ENCODE assay signal across 8 mouse cellular contexts in the genomic region with DNA sequence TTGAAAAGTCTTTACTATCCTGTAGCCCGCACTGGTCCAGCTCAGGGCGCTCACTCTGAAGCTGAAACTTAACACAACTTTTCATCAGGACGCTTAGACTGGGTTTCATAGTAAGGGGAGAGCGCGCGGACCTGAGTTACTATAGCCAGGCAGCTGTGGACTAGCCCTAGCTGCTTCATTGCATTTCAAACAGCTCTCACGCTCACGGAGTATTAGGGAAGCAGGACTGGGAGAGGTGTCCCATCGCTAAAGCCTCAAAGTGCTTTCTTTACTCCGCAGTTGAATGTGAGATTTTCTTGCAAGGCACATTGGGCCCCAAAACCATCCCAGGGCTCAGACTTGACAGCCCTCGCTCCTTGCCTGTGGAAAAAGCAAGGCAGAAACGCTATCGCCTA. TPM values are rescaled to one million over a fixed set of nuclear protein-coding genes. Genes with fewer than 3 reads are reported as not detected.
A peak's percentile ranks its signal among the peaks of the same experiment; 100 is the strongest.
DNase-seq lines count a peak whose midpoint lies in the region; ATAC-seq lines count a peak whose summit lies in the region.

No protein-coding gene starts in this region.

- DNase-seq in heart, postnatal 4 days, result no peak
- peak; percentile 22 for DNase-seq in ES-CJ7 (ENCODE audit: low read depth, low spot score)
- no peak for DNase-seq in forebrain, embryonic 14.5 days (ENCODE audit: low spot score)
- peak; percentile 97 for DNase-seq in midbrain, embryonic 11.5 days (ENCODE audit: low spot score, missing footprints)
- DNase-seq in cerebellum, postnatal 4 days (ENCODE audit: low spot score in 2 of 2), result no peak
- no peak for DNase-seq in gastrocnemius, postnatal 4 days (ENCODE audit: low spot score in 2 of 2)
- DNase-seq in thymus, postnatal 4 days, result no peak

- peaks cover 10% of the 10 kb centered on the region for H3K4me1 ChIP-seq in heart, embryonic 13.5 days
- H3K4me1 ChIP-seq in forebrain, embryonic 14.5 days (ENCODE audit: control insufficient read depth, insufficient read depth, low read length), result no peaks in the 10 kb centered on the region
- H3K4me1 ChIP-seq in midbrain, embryonic 11.5 days (ENCODE audit: control insufficient read depth, insufficient read depth, low read length), result peaks cover 17% of the 10 kb centered on the region

- no peak overlapping the region for H3K27ac ChIP-seq in heart, embryonic 13.5 days (replicated peaks)
- H3K27ac ChIP-seq in forebrain, embryonic 14.5 days (ENCODE audit: low read depth, low read length), result no peak overlapping the region
- H3K27ac ChIP-seq in midbrain, embryonic 11.5 days (ENCODE audit: low read depth, low read length), result no peak overlapping the region

- no peak overlapping the region for H3K9ac ChIP-seq in heart, embryonic 13.5 days
- peak overlapping the region; percentile 62; the same call in 1 of the 2 replicates for H3K9ac ChIP-seq in forebrain, embryonic 14.5 days (ENCODE audit: low read length)
- H3K9ac ChIP-seq in midbrain, embryonic 11.5 days (ENCODE audit: low read length), result peak overlapping the region; percentile 63

- H3K36me3 ChIP-seq in heart, embryonic 13.5 days, result no peaks in the 10 kb centered on the region
- no peaks in the 10 kb centered on the region for H3K36me3 ChIP-seq in forebrain, embryonic 14.5 days (ENCODE audit: control insufficient read depth, insufficient read depth, low read length)
- H3K36me3 ChIP-seq in midbrain, embryonic 11.5 days (ENCODE audit: control insufficient read depth, insufficient read depth, low read length), result no peaks in the 10 kb centered on the region

- peaks cover 90% of the 10 kb centered on the region for H3K27me3 ChIP-seq in heart, embryonic 13.5 days (replicated peaks)
- peaks cover 20% of the 10 kb centered on the region; the same call in 1 of the 2 replicates for H3K27me3 ChIP-seq in forebrain, embryonic 14.5 days (replicated peaks; ENCODE audit: control insufficient read depth, insufficient read depth, low read length)
- peaks cover 27% of the 10 kb centered on the region for H3K27me3 ChIP-seq in midbrain, embryonic 11.5 days (ENCODE audit: control insufficient read depth, insufficient read depth, low read length)

- ATAC-seq in heart, embryonic 13.5 days (ENCODE audit: extremely low read depth, insufficient number of reproducible peaks, low FRiP score, low TSS enrichment), result no peak
- ATAC-seq in forebrain, embryonic 14.5 days, result no peak
- no peak for ATAC-seq in midbrain, embryonic 11.5 days (ENCODE audit: low FRiP score)

- H3K4me3 ChIP-seq in heart, embryonic 13.5 days, result peak overlapping the region; percentile 58
- H3K4me3 ChIP-seq in forebrain, embryonic 14.5 days (ENCODE audit: low read depth, low read length), result peak overlapping the region; percentile 42
- peak overlapping the region; percentile 56 for H3K4me3 ChIP-seq in midbrain, embryonic 11.5 days (ENCODE audit: low read depth, low read length)

- peaks cover 3% of the 10 kb centered on the region; the same call in 1 of the 2 replicates for H3K9me3 ChIP-seq in heart, embryonic 13.5 days
- no peaks in the 10 kb centered on the region for H3K9me3 ChIP-seq in forebrain, embryonic 14.5 days (replicated peaks; ENCODE audit: control insufficient read depth, low read length)
- H3K9me3 ChIP-seq in midbrain, embryonic 11.5 days (ENCODE audit: control insufficient read depth, low read length), result no peaks in the 10 kb centered on the region

- H3K4me2 ChIP-seq in heart, embryonic 13.5 days, result peak overlapping the region; percentile 84
- H3K4me2 ChIP-seq in forebrain, embryonic 14.5 days (ENCODE audit: low read length), result peak overlapping the region; percentile 91
- H3K4me2 ChIP-seq in midbrain, embryonic 11.5 days, result peak overlapping the region; percentile 99

- 4% methylated on average over 13 of the region's 13 CpGs for WGBS in heart, embryonic 13.5 days
- WGBS in forebrain, embryonic 14.5 days, result 3% methylated on average over 13 of the region's 13 CpGs
- 2% methylated on average over 13 of the region's 13 CpGs for WGBS in midbrain, embryonic 11.5 days

RNA-seq across cellular contexts. Expression of a gene that starts 0.8 kb away (rescaled TPM):
- polyA plus RNA-seq in heart, embryonic 13.5 days (2015; fragmentation: Nextera tagmentation; extraction: Ambion mirVana), result 0.19 and 0.20 TPM in 2 replicates
- 1 to 10 TPM; 1.5 to 2.7 TPM for total RNA-seq in heart, postnatal 4 days (2021)
- polyA plus RNA-seq in forebrain, embryonic 14.5 days (2014; fragmentation: Nextera tagmentation; extraction: Ambion mirVana), result 4.2 and 4.6 TPM in 2 replicates
- polyA plus RNA-seq in midbrain, embryonic 11.5 days (2014; fragmentation: Nextera tagmentation; extraction: Ambion mirVana), result 6.9 and 8.3 TPM in 2 replicates
- 10 to 100 TPM in 1 of 2 experiments, 1 to 10 TPM in 1; 6.0 to 15.0 TPM for total RNA-seq in gastrocnemius, postnatal 4 days (2021)

Comparison
In these comparisons a context has a peak if more than half of its experiments do, and no peak if none do; other contexts are left out.
1. DNase-seq: peak in ES-CJ7 (single experiment) and midbrain, embryonic 11.5 days (single experiment); none in heart, postnatal 4 days (single experiment), forebrain, embryonic 14.5 days (single experiment), cerebellum, postnatal 4 days (0 of 2), gastrocnemius, postnatal 4 days (0 of 2) and thymus, postnatal 4 days (single experiment).
2. Peak in every context shown above with its lines, with median percentiles within 50 percentile points of each other: H3K4me2 ChIP-seq and H3K4me3 ChIP-seq.